Mouse (Mus musculus) CD4-positive, CD25-positive, alpha-beta regulatory T cell, adult 4 months (primary cell): ENCODE measurements around the gene Cacna1b. TPM values are rescaled to one million over a fixed set of nuclear protein-coding genes. Genes with fewer than 3 reads are reported as not detected.

Source experiments
- ATAC-seq: one replicate; pipeline ENCODE4 v1.8.0; 2017
- polyA plus RNA-seq, 2 experiments: library from polyadenylated mRNA; unstranded; fragments of 100-300 nt; shearing (Covaris generic); gene quantifications; one replicate each; pipeline ENCODE4 v1.2.1; 2017

Cacna1b gene
- under 1 TPM; 0.06 to 0.22 TPM for polyA plus RNA-seq

GRCm38 (mm10) chr2:24763115-24763557, at the start of gene Cacna1b:
TSS of gene Cacna1b (minus strand) at chr2:24763152.
- no peak for ATAC-seq

GRCm38 (mm10) chr2:24809746-24810145, 46.8 kb upstream of the Cacna1b start:
- no peak for ATAC-seq

- ATAC-seq: no peak
Observed at GRCm38 (mm10) chr2:24807691-24808090, 44.7 kb upstream of the Cacna1b start.

- no peak for ATAC-seq
Observed at GRCm38 (mm10) chr2:24807036-24807435, 44.1 kb upstream of the Cacna1b start.

- ATAC-seq: no peak
Observed at GRCm38 (mm10) chr2:24806143-24806542, 43.2 kb upstream of the Cacna1b start.

GRCm38 (mm10) chr2:24805621-24806020, 42.7 kb upstream of the Cacna1b start:
- no peak for ATAC-seq

- no peak for ATAC-seq
Observed at GRCm38 (mm10) chr2:24796833-24797457, 34.0 kb upstream of the Cacna1b start.

GRCm38 (mm10) chr2:24787250-24787649, 24.3 kb upstream of the Cacna1b start:
- no peak for ATAC-seq

- ATAC-seq: no peak
Observed at GRCm38 (mm10) chr2:24781253-24781652, 18.3 kb upstream of the Cacna1b start.

- ATAC-seq: no peak
Observed at GRCm38 (mm10) chr2:24776831-24777230, 13.9 kb upstream of the Cacna1b start.

- no peak for ATAC-seq
Observed at GRCm38 (mm10) chr2:24775951-24776587, 13.1 kb upstream of the Cacna1b start.

GRCm38 (mm10) chr2:24774832-24775231, 11.9 kb upstream of the Cacna1b start:
- no peak for ATAC-seq

GRCm38 (mm10) chr2:24770861-24771260, 7.9 kb upstream of the Cacna1b start:
- ATAC-seq: no peak

- no peak for ATAC-seq
Observed at GRCm38 (mm10) chr2:24762446-24762960, 449 bp downstream of the Cacna1b start.

- ATAC-seq: no peak
Observed at GRCm38 (mm10) chr2:24761923-24762445, 968 bp downstream of the Cacna1b start.

- ATAC-seq: no peak
Observed at GRCm38 (mm10) chr2:24755276-24755675, 7.7 kb downstream of the Cacna1b start.

GRCm38 (mm10) chr2:24752599-24752998, 10.4 kb downstream of the Cacna1b start:
- no peak for ATAC-seq

GRCm38 (mm10) chr2:24750051-24750450, 12.9 kb downstream of the Cacna1b start:
- ATAC-seq: peak; percentile 49

- peak; percentile 63 for ATAC-seq
Observed at GRCm38 (mm10) chr2:24747878-24748277, 15.1 kb downstream of the Cacna1b start.

GRCm38 (mm10) chr2:24739701-24740100, 23.3 kb downstream of the Cacna1b start:
- ATAC-seq: no peak

GRCm38 (mm10) chr2:24733157-24733556, 29.8 kb downstream of the Cacna1b start:
- no peak for ATAC-seq

GRCm38 (mm10) chr2:24725865-24726264, 37.1 kb downstream of the Cacna1b start:
- no peak for ATAC-seq

GRCm38 (mm10) chr2:24719645-24720379, 43.1 kb downstream of the Cacna1b start:
- no peak for ATAC-seq
